Mouse (Mus musculus) kidney, postnatal 10 days (tissue): Measurements from ENCODE around the gene Zfp692.
A peak's percentile ranks its signal among the peaks of the same experiment; 100 is the strongest.

Source experiments
- DNase-seq: peaks from one replicate; pipeline ENCODE4 v3.0.0; 2021; ENCODE audit warnings: mixed read lengths

Zfp692 gene

DNA sequence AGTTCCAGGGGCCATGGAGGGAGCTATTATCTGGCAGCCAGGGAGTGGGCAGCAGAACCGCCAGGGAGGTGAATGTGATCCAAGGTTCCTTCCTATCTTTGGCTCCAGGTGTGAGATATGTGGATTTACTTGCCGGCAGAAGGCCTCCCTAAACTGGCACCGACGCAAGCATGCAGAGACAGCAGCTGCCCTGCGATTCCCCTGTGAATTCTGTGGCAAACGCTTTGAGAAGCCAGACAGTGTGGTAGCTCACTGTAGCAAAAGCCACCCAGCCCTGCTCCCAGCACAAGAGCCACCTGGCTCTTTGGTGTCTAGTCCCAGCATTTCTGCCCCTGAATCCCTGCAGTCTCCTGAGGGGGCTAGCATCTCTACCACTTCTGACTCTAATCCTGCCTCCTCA, 7.2 kb downstream of the Zfp692 start:
- DNase-seq, result no peak

DNA sequence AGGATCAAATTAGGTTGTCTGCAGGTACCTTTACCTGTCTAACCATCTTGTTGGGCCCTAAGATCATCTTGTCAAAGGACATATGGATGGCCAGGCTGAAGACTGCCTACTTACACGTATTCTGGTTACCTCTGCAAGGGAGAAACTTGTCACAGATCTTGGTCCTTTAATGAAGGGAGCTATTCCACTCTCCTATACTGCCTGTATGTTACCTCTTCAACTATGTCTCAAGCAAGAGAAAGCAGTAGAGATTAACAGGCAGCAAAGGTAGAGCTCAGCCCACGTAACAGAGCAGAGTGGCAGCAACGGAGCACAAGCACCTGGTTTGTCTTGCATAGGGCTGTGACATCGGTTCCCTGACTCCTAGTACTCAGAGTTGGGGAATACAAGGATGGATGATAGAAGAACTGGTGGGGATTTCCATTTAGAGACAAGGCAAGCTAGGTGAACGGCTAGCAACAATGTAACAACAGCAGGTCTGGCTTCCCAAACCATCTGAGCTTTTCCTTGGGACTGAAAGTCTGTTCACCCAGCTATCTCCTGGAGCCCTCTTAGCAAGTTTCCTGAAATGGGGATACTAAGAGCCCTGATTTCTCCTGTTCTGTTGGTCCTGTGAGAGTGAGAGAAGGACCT, 8.8 kb downstream of the Zfp692 start:
- DNase-seq, result no peak

DNA sequence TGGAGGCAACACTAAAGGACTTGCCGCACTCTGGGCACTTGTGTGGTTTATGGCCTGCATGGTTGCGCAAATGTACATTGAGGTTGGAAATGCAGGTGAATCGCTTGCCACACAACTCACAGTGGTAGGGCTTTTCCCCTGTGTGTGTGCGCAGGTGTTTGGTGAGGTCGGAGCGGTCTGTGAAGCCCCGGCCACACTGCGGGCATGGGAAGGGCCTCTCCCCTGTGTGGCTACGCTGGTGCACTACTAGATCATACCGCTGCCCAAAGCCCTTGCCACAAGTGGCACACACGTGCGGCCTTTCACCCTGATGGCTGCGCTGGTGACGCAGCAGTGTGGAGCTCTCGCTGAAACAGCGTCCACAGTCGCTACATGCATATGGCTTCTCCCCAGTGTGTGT, 9.5 kb downstream of the Zfp692 start:
- DNase-seq, result no peak

DNA sequence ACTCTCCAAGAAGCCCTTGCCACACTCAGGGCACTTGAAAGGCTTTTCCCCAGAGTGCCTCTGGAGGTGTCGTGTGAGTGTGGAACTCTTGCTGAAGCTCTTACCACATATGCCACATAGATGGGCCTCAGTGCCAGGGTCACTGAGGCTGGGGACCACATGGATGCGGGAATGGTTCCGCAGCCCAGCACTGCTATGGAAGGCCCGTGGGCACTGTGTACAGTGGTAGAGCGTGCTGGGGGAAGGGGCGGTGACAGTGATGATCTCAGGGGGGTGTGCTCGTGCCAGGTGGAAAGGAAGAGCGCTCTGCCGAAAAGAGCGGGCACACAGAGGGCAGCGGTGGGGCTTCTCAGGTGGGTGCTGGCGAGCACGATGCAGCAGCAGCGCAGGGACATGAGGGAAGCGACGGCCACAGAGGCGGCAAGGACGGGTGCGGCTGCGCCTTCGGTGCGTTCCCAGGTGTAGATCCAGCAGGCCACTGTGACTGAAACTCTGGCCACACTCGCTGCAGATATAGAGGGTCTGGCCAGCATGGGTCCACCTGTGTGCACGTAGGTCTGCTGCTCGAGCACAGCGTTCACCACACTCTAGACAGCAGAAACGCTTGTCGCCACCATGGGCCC, 10.0 kb downstream of the Zfp692 start:
- DNase-seq, result no peak

DNA sequence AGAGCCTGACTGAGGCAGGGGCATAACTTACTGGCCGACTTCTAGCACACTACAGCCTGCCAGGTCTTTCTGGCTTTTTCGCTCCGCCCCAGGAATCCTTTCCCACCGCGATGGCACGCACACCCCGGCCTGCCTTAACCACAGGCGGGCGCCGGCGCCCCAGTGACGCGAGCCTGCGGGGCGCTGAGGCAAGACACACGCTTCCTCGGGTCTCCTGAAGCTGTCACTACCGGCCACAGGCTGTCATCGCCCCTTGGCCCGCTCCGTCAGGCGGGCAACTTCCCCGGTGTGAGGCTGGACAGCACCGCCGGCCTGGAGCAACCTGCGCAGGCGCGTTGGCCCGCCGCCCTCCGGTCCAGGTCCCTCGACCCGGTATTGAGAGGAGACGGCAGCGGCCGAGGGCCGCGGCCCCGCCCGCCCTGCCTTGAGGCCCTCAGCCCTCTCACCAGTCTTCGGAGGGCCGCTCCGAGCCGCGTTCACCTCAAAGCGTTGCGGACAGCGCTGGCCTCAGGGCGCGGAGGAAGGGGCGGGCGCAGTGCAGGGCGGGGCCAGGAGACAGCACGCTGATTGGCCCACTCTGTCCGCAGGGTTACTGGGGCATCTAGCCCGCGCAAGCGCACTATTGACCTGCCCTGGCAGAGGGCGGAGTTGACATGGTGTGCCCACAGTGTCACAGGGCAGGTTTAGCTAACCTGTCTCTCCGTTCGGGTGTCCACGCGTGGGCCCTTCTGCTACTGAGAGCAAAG, 16.1 kb downstream of the Zfp692 start:
- peak; percentile 98 for DNase-seq

DNA sequence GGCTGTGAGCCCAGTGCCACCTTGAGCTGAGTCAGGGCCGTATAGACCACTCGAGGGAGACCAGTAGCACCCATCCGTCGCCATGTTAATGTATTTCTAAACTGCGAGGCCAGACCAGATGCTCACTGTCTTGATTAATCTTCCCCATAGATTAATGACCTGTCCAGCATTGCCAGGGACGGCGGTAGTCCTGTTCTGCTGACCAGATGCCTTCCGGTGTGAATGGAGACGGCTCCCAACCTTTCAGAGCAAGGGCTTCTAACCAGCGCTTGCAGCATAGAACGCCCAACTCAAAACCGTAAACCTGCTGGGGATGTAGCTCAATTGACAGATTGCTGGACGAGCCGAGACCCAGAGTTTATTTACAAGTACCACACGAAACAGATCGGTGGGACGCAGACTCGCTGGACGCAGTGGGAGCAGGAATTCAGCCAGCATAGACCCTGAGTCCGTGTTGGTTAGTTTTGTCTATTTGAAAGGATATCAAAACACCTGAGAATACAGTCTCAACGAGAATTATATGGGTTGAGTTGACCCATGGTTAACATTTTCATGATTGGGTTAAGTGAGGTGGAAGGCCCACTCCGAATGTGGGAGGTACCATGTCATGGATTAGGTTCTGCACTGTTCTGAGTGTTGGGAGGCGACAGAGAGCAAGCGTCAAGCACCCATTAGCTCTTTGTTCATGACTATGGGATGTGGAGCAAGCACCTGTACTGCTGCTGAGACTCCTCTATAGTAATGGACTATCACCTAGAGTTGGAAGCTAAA, 16.9 kb downstream of the Zfp692 start:
- no peak for DNase-seq

DNA sequence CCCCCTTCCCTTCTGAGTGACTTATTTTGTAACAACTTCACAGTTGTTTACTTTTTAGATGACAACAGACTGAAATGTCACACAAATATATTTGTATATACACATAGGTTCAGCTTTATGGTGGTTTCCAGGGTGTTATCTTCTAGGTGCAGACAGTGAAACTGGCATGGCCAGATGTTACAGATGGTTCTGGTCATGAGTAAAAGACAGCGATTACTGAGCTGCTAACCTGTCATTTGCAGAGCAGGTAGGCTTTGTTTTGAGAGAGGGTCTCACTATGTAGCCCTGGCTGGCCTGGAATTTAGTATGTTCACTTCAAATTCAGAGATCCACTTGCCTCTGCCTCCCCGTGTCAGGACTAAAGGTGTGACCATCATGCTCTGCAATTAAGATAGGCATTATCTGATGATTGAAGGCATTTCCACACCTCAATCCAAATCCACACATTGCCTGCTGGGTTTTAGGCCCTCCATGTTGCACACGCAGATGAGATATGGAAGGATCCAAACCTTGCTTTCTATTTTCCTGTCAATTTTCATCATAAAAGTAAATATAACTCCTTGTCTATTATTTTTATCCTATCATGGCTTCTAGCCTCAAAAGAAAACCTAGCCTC, 17.9 kb downstream of the Zfp692 start:
- no peak for DNase-seq

DNA sequence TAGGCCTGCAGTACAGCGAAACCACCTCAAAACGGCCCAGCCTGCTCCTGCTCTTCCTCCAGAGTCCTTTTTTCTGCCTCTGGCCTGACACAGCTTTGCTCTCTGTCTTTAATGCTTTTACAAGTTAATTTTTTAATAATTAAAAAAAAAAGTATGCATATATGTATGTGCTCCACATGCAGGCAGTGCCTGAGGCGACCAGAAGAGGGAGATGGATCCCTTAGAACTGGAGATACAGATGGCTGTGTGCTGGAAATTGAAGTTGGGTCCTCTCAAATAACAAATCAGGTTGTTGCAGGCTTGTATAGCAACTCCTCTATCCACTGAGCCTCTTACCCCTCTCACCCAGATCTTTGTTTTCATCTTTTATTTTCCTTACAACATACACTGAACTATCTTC, 19.9 kb downstream of the Zfp692 start:
- no peak for DNase-seq

DNA sequence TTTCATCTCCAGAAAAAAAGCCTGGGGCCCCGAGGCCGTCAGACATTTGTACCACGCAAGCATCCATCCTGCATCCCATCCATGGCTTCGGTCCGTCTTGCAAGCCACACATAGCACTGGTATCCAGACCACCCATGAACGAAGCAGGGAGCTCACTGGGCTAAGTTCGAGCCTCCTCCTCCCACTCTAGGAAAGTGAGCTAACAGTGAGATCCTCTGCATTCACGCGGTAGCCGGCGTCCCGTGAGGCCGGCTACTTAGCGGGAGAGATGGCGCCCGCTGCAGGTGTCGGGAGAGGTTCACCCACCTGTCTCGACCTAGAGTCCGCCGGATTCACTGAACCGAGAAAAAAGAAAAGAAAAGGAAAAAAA, 23.0 kb downstream of the Zfp692 start:
- DNase-seq, result no peak

DNA sequence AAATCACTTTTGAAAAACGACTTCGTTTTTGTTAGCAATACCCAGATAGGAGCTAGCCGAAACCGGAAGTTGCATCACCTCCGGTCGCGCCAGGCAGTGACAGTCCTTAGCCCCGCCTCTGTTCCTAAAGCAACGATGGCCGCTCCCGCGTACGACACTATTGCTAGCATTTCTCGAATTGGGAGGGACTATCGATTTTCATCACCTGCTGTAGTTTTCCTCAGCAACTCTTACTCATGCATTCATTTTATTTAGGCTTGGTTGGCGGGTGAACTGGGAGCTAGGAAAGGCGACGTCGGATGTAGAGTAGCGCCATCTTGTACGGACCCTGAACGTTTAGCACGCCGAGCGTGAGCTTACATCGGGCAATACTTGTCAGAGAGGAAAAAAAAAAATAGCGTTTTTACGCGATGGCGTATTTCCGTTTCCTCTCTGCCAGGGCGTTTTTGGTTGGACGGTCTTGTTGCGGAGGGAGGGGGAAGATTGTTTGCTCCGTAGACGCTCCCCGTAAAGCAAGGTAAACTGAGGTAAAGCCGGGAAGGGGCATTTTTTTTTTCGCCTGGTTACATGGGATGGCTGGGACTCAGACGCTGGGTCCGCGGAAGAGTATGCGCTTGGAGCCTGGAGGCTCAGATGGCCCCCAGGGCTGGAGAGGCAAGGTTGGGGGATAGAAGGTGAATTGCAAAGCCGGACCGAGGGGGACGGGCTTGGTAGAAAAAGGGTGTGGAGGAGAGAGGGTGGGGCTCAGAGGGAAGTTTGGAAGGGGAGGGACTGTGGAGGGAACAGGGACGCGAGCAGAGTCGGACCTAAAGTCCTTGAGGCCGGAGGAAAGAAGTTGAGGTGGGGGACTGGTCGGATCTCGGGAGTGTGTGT, 23.6 kb downstream of the Zfp692 start, which contains the start of the genes Zfp672 and Sh3bp5l:
Zfp672 (minus strand) TSS at position 64 of the 873 bp plus-strand sequence.
Sh3bp5l (plus strand) TSS at position 449 of the 873 bp plus-strand sequence.
- DNase-seq, result peak; percentile 94

DNA sequence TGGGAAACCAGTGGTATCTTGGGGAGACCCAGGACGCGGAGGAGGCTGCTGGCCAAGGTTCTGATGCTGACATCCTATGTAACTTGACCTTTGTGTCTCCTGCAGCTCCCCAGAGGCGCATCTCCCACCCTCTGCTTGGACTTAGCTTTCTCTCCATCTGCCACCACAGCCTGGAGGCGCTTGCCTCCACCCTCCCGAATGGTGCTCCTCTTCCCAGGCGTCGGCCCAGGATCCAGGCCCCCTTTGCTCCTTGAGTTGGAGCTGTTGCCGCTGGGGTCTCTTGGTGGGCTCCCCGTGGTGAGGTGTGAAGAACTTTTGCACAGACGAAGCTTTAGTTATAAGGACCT, 24.3 kb downstream of the Zfp692 start:
- no peak for DNase-seq

DNA sequence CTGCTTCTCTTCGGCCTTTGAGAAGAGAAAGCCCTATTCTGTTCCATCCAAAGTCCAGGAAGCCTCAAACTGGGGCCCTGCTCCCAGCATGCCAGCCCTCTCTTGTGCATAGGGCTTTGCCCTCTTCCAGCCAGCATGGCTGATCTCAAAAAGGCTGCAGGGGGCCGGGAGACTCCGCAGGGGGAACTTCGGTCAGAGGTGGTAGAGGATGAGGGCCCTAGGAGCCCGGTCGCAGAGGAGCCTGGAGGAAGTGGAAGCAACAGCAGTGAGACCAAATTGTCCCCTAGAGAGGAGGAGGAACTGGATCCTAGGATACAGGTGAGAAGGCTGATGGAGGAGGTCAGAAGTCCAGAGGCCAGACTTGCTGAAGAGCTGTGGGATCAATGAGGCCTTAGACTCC, 24.7 kb downstream of the Zfp692 start:
- no peak for DNase-seq

DNA sequence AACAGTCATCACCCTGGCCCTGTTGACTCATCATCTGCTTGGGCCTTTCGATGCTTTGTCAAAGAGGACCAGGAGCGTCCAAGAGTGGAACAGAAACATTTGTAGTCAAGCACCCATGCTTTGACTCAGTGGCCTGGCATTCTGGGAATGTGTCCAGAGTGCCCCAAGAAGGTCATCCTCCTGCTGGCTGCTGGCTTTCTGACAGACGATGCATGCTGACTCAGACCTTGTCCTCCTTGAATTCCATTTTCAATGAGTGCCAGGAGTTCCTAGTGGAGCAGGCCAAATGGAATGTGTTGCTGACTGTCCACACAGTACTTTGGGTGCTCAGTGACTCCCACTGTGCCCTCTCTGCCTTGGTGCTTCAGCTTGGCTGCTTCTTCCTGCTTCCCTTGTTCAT, 27.9 kb downstream of the Zfp692 start:
- peak; percentile 61 for DNase-seq

DNA sequence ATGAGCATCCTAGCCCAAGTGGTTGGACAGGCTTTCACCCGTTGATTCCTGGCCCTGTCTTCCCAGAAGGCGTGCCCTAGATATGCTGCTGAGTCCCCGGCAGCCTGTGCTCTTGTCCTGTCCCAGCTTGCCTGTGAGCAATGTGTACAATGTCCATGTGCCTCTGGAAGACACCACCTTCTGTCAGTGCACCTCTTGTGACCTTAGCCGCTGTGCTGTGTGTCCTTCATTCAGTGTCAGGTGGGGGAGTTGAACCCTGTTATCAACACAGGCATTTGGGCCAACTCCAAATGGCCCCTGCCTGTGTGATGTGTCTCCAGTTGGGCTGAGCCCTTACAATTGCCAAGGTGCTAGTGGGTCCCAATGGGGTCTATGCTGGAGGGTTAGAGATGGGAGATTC, 39.9 kb downstream of the Zfp692 start:
- DNase-seq, result no peak

DNA sequence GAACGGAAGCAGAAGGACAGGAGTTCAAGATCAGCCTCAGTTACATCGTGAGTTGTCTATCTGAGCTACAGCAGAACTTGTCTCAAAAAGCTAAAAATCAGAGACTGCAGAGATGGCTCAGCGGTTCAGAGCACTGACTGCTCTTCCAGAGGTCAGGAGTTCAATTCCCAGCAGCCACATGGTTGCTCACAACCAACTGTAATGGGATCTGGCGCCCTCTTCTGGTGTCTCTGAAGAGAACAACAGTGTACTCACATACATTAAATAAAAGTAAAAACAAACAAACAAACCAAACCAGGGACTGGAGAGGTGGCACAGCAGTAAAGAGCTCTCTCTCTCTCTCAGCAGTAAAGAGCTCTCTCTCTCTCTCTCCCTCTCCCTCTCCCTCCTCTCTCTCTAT, 43.8 kb downstream of the Zfp692 start:
- no peak for DNase-seq

DNA sequence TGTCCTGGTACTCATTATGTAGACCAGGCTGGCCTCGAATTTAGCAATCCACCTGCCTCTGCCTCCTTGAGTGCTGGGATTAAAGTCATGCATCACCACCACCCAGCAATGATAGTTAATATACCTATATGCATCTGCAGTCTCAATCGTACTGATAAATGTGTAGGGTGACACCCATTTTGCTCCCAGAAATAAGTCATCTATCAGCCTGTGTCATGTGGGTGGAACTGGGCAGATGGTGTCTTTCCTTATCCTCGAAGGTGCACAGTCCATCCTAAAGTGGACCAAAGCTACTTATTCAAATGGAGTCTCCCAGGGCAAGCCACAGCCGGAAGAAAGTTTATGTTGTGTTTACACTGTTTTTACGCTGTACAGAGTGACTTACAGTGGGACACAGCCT, 44.3 kb downstream of the Zfp692 start:
- no peak for DNase-seq

DNA sequence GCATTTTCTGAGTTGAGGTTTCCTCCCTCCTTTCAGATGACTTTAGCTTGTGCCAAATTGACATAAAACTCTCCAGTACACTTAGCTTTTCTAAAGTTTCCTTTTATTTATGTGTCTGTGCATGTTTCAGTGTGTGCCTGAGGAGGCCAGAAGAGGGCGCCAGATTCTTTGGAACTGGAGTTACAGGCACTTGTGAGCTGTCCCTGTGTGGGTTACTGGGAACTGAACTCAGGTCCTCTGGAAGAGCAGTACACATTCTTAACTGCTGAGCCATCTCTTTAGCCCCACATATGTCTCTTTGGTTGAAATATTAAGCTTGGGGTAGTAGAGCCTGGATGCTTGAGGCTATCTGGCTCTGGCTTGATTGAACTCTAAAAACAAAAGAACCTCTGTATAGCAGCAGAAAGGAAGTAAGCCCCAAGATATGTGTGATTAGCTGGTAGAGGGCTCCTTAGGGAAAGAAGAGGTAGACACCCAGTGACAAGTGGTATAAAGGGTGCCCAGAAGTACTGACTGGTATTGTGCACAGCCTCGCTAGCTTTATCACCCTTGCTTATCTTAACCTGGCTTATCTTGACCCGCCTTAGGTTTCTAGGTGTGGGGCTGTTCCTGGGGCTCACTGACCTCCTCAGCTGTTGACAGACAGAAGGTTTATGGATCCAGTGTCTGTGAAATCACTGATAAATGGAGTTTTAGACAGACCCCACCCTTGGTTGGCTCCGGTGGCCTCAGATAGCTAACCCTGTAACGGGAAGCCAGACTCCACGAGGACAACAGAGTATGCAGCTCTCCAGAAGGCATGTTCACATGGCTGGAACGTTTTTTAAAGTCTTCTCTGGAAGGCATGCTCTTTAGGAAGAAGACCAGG, 46.0 kb downstream of the Zfp692 start:
- DNase-seq, result no peak

DNA sequence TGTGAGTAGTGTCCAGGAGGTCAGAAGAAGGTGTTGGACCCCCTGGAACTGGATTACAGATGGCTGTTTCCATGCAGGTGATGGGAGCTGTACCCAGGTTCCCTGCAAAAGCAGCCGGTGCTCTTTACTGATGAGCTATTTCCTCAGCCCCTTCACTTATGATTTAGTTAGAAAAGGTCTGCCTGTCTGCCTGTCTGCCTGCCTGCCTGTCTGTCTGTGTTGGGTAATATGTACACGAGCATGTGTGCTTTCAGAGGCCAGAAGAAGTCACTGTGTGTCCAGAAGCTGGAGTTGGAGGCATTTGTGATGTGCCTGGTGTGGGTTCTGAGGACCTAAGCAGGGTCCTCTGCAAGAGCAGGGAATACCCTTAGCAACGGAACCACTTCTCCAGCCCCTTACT, 46.8 kb downstream of the Zfp692 start:
- DNase-seq, result no peak

DNA sequence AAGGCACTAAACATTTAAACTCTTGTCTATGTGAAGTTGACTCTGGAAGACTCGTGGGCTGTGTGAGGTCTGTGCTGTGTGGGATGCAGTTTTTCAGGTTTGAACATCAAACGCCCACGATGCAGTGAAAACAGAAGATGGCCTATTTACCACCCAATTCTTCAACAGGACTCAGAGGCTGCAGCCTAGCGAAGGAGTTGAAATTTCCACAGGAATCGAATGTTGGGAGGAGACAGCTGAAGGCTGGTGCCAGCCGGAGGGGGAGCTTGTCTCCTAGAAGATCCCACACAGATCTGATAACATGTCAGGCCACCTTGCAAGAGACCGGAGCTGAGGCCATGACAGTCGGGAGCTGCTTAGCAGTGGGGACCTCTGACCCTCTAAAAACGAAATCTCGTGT, 47.6 kb downstream of the Zfp692 start:
- no peak for DNase-seq

DNA sequence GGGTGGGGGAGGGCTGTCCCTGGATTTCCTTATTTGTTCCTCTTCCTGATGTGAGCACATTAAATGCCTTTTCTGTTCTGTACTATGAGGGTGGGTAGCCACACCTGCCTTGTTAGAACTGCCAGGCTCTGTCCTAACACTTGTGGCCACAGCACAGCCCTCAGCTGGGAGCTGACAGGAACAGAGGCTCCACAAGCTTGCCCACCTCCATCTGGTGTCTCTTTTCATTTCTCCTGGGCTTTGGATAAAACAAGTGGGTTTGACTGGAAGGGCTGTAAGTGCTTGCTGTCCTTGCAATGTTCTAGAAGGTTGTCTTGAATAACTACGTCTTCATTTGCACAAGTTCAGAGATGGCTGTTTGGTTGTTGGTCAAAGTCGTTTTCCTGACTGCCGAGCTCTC, 48.1 kb downstream of the Zfp692 start:
- DNase-seq, result no peak

DNA sequence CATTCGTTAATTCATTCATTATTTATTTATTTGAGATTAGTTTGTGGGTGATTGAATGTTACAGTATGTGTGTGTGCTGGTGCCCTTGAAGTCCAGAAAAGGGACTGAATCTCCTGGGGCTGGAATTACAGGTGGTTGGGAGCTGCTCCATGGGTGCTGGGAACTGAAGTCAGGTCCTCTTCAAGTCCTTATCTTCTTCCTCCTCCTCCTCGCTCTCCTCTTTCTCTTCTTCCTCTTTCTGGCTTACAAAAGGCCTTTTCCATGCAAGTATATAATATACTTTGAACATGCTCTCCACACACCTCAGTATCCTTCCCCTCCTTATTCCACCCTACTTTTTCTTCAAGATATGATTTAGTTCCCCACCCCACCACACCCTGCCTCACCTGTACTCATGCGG, 50.2 kb downstream of the Zfp692 start:
- DNase-seq, result no peak
